Mouse (Mus musculus) cerebellum, adult 18-20 months (tissue): ENCODE results near the gene Akr1d1.
A peak's percentile ranks its signal among the peaks of the same experiment; 100 is the strongest.

ENCODE experiments used
- DNase-seq, 2 experiments: peaks; one replicate each; pipeline ENCODE4 v3.0.0; 2021

Gene Akr1d1

GRCm38 (mm10) chr6:37529940-37530339 lies at the start of gene Akr1d1:
TSS of gene Akr1d1 (plus strand) at chr6:37530173.
- no peak for DNase-seq

- no peak for DNase-seq
Measured at GRCm38 (mm10) chr6:37481147-37481546, 48.8 kb upstream of the Akr1d1 start.

- DNase-seq, result no peak
Measured at GRCm38 (mm10) chr6:37483262-37483661, 46.7 kb upstream of the Akr1d1 start.

GRCm38 (mm10) chr6:37484588-37485070 lies 45.3 kb upstream of the Akr1d1 start:
- no peak for DNase-seq

GRCm38 (mm10) chr6:37486502-37486901 lies 43.5 kb upstream of the Akr1d1 start:
- DNase-seq, result no peak

- no peak for DNase-seq
Measured at GRCm38 (mm10) chr6:37492241-37492640, 37.7 kb upstream of the Akr1d1 start.

- DNase-seq, result no peak
Measured at GRCm38 (mm10) chr6:37494957-37495356, 35.0 kb upstream of the Akr1d1 start.

GRCm38 (mm10) chr6:37496866-37497265 lies 33.1 kb upstream of the Akr1d1 start:
- DNase-seq, result no peak

- no peak for DNase-seq
Measured at GRCm38 (mm10) chr6:37505588-37505987, 24.4 kb upstream of the Akr1d1 start.

GRCm38 (mm10) chr6:37506909-37507515 lies 23.0 kb upstream of the Akr1d1 start:
- no peak for DNase-seq

GRCm38 (mm10) chr6:37510786-37511185 lies 19.2 kb upstream of the Akr1d1 start:
- no peak for DNase-seq

GRCm38 (mm10) chr6:37520631-37521375 lies 9.2 kb upstream of the Akr1d1 start:
- no peak for DNase-seq

- DNase-seq, result no peak
Measured at GRCm38 (mm10) chr6:37532036-37532435, 2.1 kb downstream of the Akr1d1 start.

- DNase-seq, result no peak
Measured at GRCm38 (mm10) chr6:37536831-37537230, 6.9 kb downstream of the Akr1d1 start.

- DNase-seq, result no peak
Measured at GRCm38 (mm10) chr6:37537801-37538200, 7.8 kb downstream of the Akr1d1 start.

GRCm38 (mm10) chr6:37538792-37539191 lies 8.8 kb downstream of the Akr1d1 start:
- DNase-seq, result no peak

- DNase-seq, result no peak
Measured at GRCm38 (mm10) chr6:37539403-37539802, 9.4 kb downstream of the Akr1d1 start.

- DNase-seq, result peak in 1 of 2 experiments; percentile 2
Measured at GRCm38 (mm10) chr6:37540113-37540512, 10.1 kb downstream of the Akr1d1 start.

GRCm38 (mm10) chr6:37541171-37541570 lies 11.2 kb downstream of the Akr1d1 start:
- DNase-seq, result no peak

- DNase-seq, result no peak
Measured at GRCm38 (mm10) chr6:37542145-37542544, 12.2 kb downstream of the Akr1d1 start.

- peak in 1 of 2 experiments; percentile 3 for DNase-seq
Measured at GRCm38 (mm10) chr6:37552760-37553159, 22.8 kb downstream of the Akr1d1 start.

- DNase-seq, result no peak
Measured at GRCm38 (mm10) chr6:37553926-37554325, 24.0 kb downstream of the Akr1d1 start.

- no peak for DNase-seq
Measured at GRCm38 (mm10) chr6:37554327-37554726, 24.4 kb downstream of the Akr1d1 start.

GRCm38 (mm10) chr6:37563861-37564260 lies 33.9 kb downstream of the Akr1d1 start:
- DNase-seq, result no peak
